Mouse (Mus musculus) forebrain, embryonic 15.5 days (tissue): ENCODE results near the gene Pax5. TPM values are rescaled to one million over a fixed set of nuclear protein-coding genes. Genes with fewer than 3 reads are reported as not detected.

Experiments
- ATAC-seq: fragments of 200-750 bp; cut with Nextera tagmentation; replicated peaks from 2 replicates; pipeline ENCODE4 v1.8.0; 2017; ENCODE audit warnings: mild to moderate bottlenecking, moderate TSS enrichment, moderate library complexity
- H3K27ac ChIP-seq: fragments of 300-500 bp; sonication (generic); replicated peaks from 2 replicates; pipeline ENCODE4 v1.5.1; 2015; ENCODE audit warnings: mild to moderate bottlenecking, inconsistent platforms
- H3K27me3 ChIP-seq: fragments of 300-500 bp; sonication (generic); 2 replicates; pipeline ENCODE4 v1.6.1; 2015; ENCODE audit warnings: inconsistent platforms
- H3K36me3 ChIP-seq: fragments of 300-500 bp; sonication (generic); 2 replicates; pipeline ENCODE4 v1.6.1; 2015; ENCODE audit warnings: mild to moderate bottlenecking, inconsistent platforms
- H3K4me1 ChIP-seq: fragments of 300-500 bp; sonication (generic); 2 replicates; pipeline ENCODE4 v1.6.1; 2015; ENCODE audit warnings: inconsistent platforms
- H3K4me2 ChIP-seq: fragments of 300-500 bp; sonication (generic); replicated peaks from 2 replicates; pipeline ENCODE4 v1.6.1; 2015; ENCODE audit warnings: mild to moderate bottlenecking, inconsistent platforms
- H3K4me3 ChIP-seq: fragments of 300-500 bp; sonication (generic); 2 replicates; pipeline ENCODE4 v1.5.1; 2015; ENCODE audit warnings: mild to moderate bottlenecking, inconsistent platforms
- H3K9ac ChIP-seq: fragments of 300-500 bp; sonication (generic); replicated peaks from 2 replicates; pipeline ENCODE4 v1.6.1; 2015; ENCODE audit warnings: mild to moderate bottlenecking, inconsistent platforms
- H3K9me3 ChIP-seq: fragments of 300-500 bp; sonication (generic); 2 replicates; pipeline ENCODE4 v1.6.1; 2016; ENCODE audit warnings: inconsistent platforms
- WGBS: fragments of 180-500 bp; shearing (Covaris S2); methylation state at CpG from one replicate; pipeline ENCODE4 v1.1.7; 2015; ENCODE audit warnings: mixed read lengths; 5-methylcytosine and 5-hydroxymethylcytosine counted together
- polyA plus RNA-seq: library from polyadenylated mRNA; unstranded; fragments of >200 nt; fragmentation: Nextera tagmentation; extraction: Ambion mirVana; gene quantifications from 2 replicates; pipeline ENCODE4 v1.2.1, GENCODE M21; 2015

Gene Pax5
- polyA plus RNA-seq, 1 experiment from 2014 or later, result 0.22 TPM

GRCm38 (mm10) chr4:44511682-44512081 lies 198.6 kb downstream of the Pax5 start:
- no peak overlapping the region for H3K4me2 ChIP-seq
- no peak overlapping the region for H3K4me3 ChIP-seq
- H3K4me1 ChIP-seq, result peaks cover 13% of the 10 kb centered on the region
- no peaks in the 10 kb centered on the region for H3K9me3 ChIP-seq
- WGBS, result 13% methylated on average over 7 of the region's 7 CpGs
- H3K36me3 ChIP-seq, result no peaks in the 10 kb centered on the region
- no peak overlapping the region for H3K27ac ChIP-seq
- H3K27me3 ChIP-seq, result peaks cover 83% of the 10 kb centered on the region
- H3K9ac ChIP-seq, result no peak overlapping the region
- ATAC-seq, result no peak

GRCm38 (mm10) chr4:44508386-44509226 lies 201.7 kb downstream of the Pax5 start:
- no peak overlapping the region for H3K9ac ChIP-seq
- peaks cover 55% of the 10 kb centered on the region for H3K27me3 ChIP-seq

GRCm38 (mm10) chr4:44507861-44508260 lies 202.4 kb downstream of the Pax5 start:
- H3K4me2 ChIP-seq, result no peak overlapping the region
- peaks cover 13% of the 10 kb centered on the region for H3K4me1 ChIP-seq
- no peaks in the 10 kb centered on the region for H3K9me3 ChIP-seq
- no peak overlapping the region for H3K9ac ChIP-seq
- no peak for ATAC-seq
- H3K27ac ChIP-seq, result no peak overlapping the region
- WGBS, result 46% methylated on average over 14 of the region's 14 CpGs
- H3K36me3 ChIP-seq, result no peaks in the 10 kb centered on the region
- peaks cover 47% of the 10 kb centered on the region for H3K27me3 ChIP-seq
- H3K4me3 ChIP-seq, result no peak overlapping the region

More at GRCm38 (mm10) chr4:44508386-44509226, 201.7 kb downstream of the Pax5 start:
- Histone ChIP-seq H3K36me3 (no peaks in the 10 kb centered on the region), H3K27ac (no peak overlapping the region), H3K4me2 (peak overlapping the region; percentile 14; the same call in 1 of the 2 replicates), H3K4me3 (no peak overlapping the region), H3K9me3 (no peaks in the 10 kb centered on the region), H3K4me1 (peaks cover 13% of the 10 kb centered on the region)
- WGBS, result 18% methylated on average over 25 of the region's 25 CpGs
- ATAC-seq, result peak; percentile 53

- Histone ChIP-seq H3K27me3 (peaks cover 24% of the 10 kb centered on the region), H3K4me1 (peaks cover 13% of the 10 kb centered on the region), H3K36me3 (no peaks in the 10 kb centered on the region), H3K27ac (no peak overlapping the region), H3K9me3 (no peaks in the 10 kb centered on the region), H3K4me2 (no peak overlapping the region), H3K9ac (no peak overlapping the region), H3K4me3 (no peak overlapping the region)
- no peak for ATAC-seq
- WGBS, result 80% methylated on average over 7 of the region's 7 CpGs
Measured at GRCm38 (mm10) chr4:44504998-44505397, 205.3 kb downstream of the Pax5 start.

- H3K27ac ChIP-seq, result no peak overlapping the region
Measured at GRCm38 (mm10) chr4:44502196-44502867, 208.0 kb downstream of the Pax5 start.

GRCm38 (mm10) chr4:44498156-44498555 lies 212.1 kb downstream of the Pax5 start:
- no peak overlapping the region for H3K9ac ChIP-seq
- no peaks in the 10 kb centered on the region for H3K36me3 ChIP-seq
- no peak overlapping the region for H3K4me2 ChIP-seq
- no peak for ATAC-seq
- WGBS, result 80% methylated on average over 5 of the region's 5 CpGs
- H3K4me3 ChIP-seq, result no peak overlapping the region
- H3K27me3 ChIP-seq, result peaks cover 3% of the 10 kb centered on the region; the same call in 1 of the 2 replicates
- H3K9me3 ChIP-seq, result no peaks in the 10 kb centered on the region
- H3K27ac ChIP-seq, result no peak overlapping the region
- no peaks in the 10 kb centered on the region for H3K4me1 ChIP-seq

More at GRCm38 (mm10) chr4:44502196-44502867, 208.0 kb downstream of the Pax5 start:
- H3K9ac ChIP-seq, result no peak overlapping the region
- 33% methylated on average over 9 of the region's 9 CpGs for WGBS
- no peaks in the 10 kb centered on the region for H3K4me1 ChIP-seq
- no peaks in the 10 kb centered on the region for H3K9me3 ChIP-seq
- no peak for ATAC-seq
- H3K4me3 ChIP-seq, result no peak overlapping the region
- no peaks in the 10 kb centered on the region for H3K36me3 ChIP-seq
- H3K4me2 ChIP-seq, result no peak overlapping the region
- peaks cover 7% of the 10 kb centered on the region; the same call in 1 of the 2 replicates for H3K27me3 ChIP-seq

- Histone ChIP-seq H3K9me3 (no peaks in the 10 kb centered on the region), H3K9ac (no peak overlapping the region), H3K4me1 (no peaks in the 10 kb centered on the region), H3K27ac (no peak overlapping the region), H3K36me3 (no peaks in the 10 kb centered on the region), H3K4me2 (no peak overlapping the region), H3K27me3 (peaks cover 4% of the 10 kb centered on the region; the same call in 1 of the 2 replicates), H3K4me3 (no peak overlapping the region)
- WGBS, result 79% methylated on average over 2 of the region's 2 CpGs
- no peak for ATAC-seq
Measured at GRCm38 (mm10) chr4:44495836-44496235, 214.5 kb downstream of the Pax5 start.

GRCm38 (mm10) chr4:44493756-44494155 lies 216.5 kb downstream of the Pax5 start:
- Histone ChIP-seq H3K27me3 (peaks cover 4% of the 10 kb centered on the region; the same call in 1 of the 2 replicates), H3K27ac (no peak overlapping the region), H3K9ac (no peak overlapping the region), H3K9me3 (no peaks in the 10 kb centered on the region), H3K4me1 (no peaks in the 10 kb centered on the region), H3K36me3 (no peaks in the 10 kb centered on the region), H3K4me3 (no peak overlapping the region), H3K4me2 (no peak overlapping the region)
- 78% methylated on average over 6 of the region's 6 CpGs for WGBS
- no peak for ATAC-seq

- Histone ChIP-seq H3K4me1 (no peaks in the 10 kb centered on the region), H3K9ac (no peak overlapping the region), H3K4me2 (no peak overlapping the region), H3K9me3 (no peaks in the 10 kb centered on the region), H3K36me3 (no peaks in the 10 kb centered on the region), H3K4me3 (no peak overlapping the region), H3K27ac (no peak overlapping the region), H3K27me3 (peaks cover 4% of the 10 kb centered on the region; the same call in 1 of the 2 replicates)
- no peak for ATAC-seq
- WGBS, result 70% methylated on average over 6 of the region's 6 CpGs
Measured at GRCm38 (mm10) chr4:44490872-44491271, 219.4 kb downstream of the Pax5 start.

- Histone ChIP-seq H3K9me3 (no peaks in the 10 kb centered on the region), H3K4me3 (no peak overlapping the region), H3K4me1 (no peaks in the 10 kb centered on the region), H3K4me2 (no peak overlapping the region), H3K27me3 (peaks cover 4% of the 10 kb centered on the region; the same call in 1 of the 2 replicates), H3K27ac (no peak overlapping the region), H3K9ac (no peak overlapping the region), H3K36me3 (no peaks in the 10 kb centered on the region)
- no peak for ATAC-seq
- 70% methylated on average over 8 of the region's 8 CpGs for WGBS
Measured at GRCm38 (mm10) chr4:44488702-44489101, 221.6 kb downstream of the Pax5 start.

GRCm38 (mm10) chr4:44488219-44488618 lies 222.1 kb downstream of the Pax5 start:
- WGBS, result 55% methylated on average over 8 of the region's 8 CpGs
- no peak overlapping the region for H3K4me2 ChIP-seq
- H3K9me3 ChIP-seq, result no peaks in the 10 kb centered on the region
- H3K4me3 ChIP-seq, result no peak overlapping the region
- H3K4me1 ChIP-seq, result no peaks in the 10 kb centered on the region
- H3K27me3 ChIP-seq, result peaks cover 1% of the 10 kb centered on the region; the same call in 1 of the 2 replicates
- no peak overlapping the region for H3K9ac ChIP-seq
- ATAC-seq, result no peak
- H3K27ac ChIP-seq, result no peak overlapping the region
- H3K36me3 ChIP-seq, result no peaks in the 10 kb centered on the region

- Histone ChIP-seq H3K9me3 (no peaks in the 10 kb centered on the region), H3K36me3 (no peaks in the 10 kb centered on the region), H3K4me1 (no peaks in the 10 kb centered on the region), H3K4me2 (no peak overlapping the region), H3K4me3 (no peak overlapping the region), H3K27ac (no peak overlapping the region), H3K27me3 (no peaks in the 10 kb centered on the region), H3K9ac (no peak overlapping the region)
- no peak for ATAC-seq
- 92% methylated on average over 9 of the region's 9 CpGs for WGBS
Measured at GRCm38 (mm10) chr4:44482851-44483250, 227.4 kb downstream of the Pax5 start.
